Mouse (Mus musculus) neural tube, embryonic 11.5 days (tissue): ENCODE results near the gene Nccrp1. TPM values are rescaled to one million over a fixed set of nuclear protein-coding genes. Genes with fewer than 3 reads are reported as not detected.

ENCODE experiments used
- ATAC-seq: fragments of 200-750 bp; cut with Nextera tagmentation; 2 replicates; pipeline ENCODE4 v1.8.0; 2017; ENCODE audit warnings: moderate number of reproducible peaks, mild to moderate bottlenecking, moderate TSS enrichment, moderate library complexity; ENCODE audit not compliant: insufficient read depth, low FRiP score, low TSS enrichment
- DNase-seq: peaks from one replicate; pipeline ENCODE4 v3.0.0-alpha.2; 2015; ENCODE audit warnings: low spot score
- H3K27ac ChIP-seq: fragments of 300-500 bp; sonication (generic); 2 replicates; pipeline ENCODE4 v1.5.1; 2014; ENCODE audit warnings: low read depth, mild to moderate bottlenecking, low read length
- H3K27me3 ChIP-seq: fragments of 300-500 bp; sonication (generic); 2 replicates; pipeline ENCODE4 v1.6.1; 2014; ENCODE audit warnings: mild to moderate bottlenecking, low read length, mixed read lengths; ENCODE audit not compliant: control insufficient read depth, insufficient read depth
- H3K36me3 ChIP-seq: fragments of 300-500 bp; sonication (generic); 2 replicates; pipeline ENCODE4 v1.6.1; 2014; ENCODE audit warnings: mild to moderate bottlenecking, low read length, moderate library complexity, mixed read lengths; ENCODE audit not compliant: control insufficient read depth, insufficient read depth
- H3K4me1 ChIP-seq: fragments of 300-500 bp; sonication (generic); 2 replicates; pipeline ENCODE4 v1.6.1; 2014; ENCODE audit warnings: low read length, mixed read lengths; ENCODE audit not compliant: control insufficient read depth, insufficient read depth
- H3K4me2 ChIP-seq: fragments of 300-500 bp; sonication (generic); 2 replicates; pipeline ENCODE4 v1.6.1; 2014; ENCODE audit warnings: low read depth, mild to moderate bottlenecking, moderate library complexity
- H3K4me3 ChIP-seq: fragments of 300-500 bp; sonication (generic); 2 replicates; pipeline ENCODE4 v1.5.1; 2014; ENCODE audit warnings: low read depth, low read length
- H3K9ac ChIP-seq: fragments of 300-500 bp; sonication (generic); 2 replicates; pipeline ENCODE4 v1.6.1; 2014; ENCODE audit warnings: mild to moderate bottlenecking, low read length
- H3K9me3 ChIP-seq: fragments of 300-500 bp; sonication (generic); 2 replicates; pipeline ENCODE4 v1.6.1; 2016; ENCODE audit warnings: low read length; ENCODE audit not compliant: control insufficient read depth
- WGBS: fragments of 180-500 bp; shearing (Covaris S2); extraction: QIAGEN DNeasy Blood & Tissue Kit; methylation state at CpG from one replicate; pipeline ENCODE4 v1.1.7; 2014; 5-methylcytosine and 5-hydroxymethylcytosine counted together
- polyA plus RNA-seq: library from polyadenylated mRNA; unstranded; fragments of >200 nt; fragmentation: Nextera tagmentation; extraction: Ambion mirVana; gene quantifications from 2 replicates; pipeline ENCODE4 v1.2.1, GENCODE M21; 2014

Nccrp1 gene
- 0.15 TPM in 1 of 2 replicates, not detected in the other for polyA plus RNA-seq

DNA sequence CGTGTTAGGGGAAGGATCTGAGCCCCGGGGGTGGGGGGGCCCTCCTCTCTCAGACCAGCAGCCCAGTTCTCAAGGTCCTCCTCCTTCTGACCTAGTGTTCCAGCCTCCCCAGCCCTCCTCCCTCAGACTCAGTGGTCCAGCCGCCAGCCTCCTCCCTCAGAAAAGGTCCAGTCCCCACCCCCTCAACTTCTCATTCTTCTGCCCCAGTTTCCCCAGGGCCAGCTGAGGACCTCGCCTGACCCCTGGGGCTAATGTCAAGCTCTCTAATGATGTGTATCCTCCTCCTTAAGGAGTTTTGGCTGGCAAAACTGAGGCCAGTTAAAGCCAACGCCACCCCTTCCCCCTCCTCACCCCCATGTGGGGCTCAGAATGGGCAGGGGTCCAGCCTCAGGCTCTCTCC lies at the start of gene Nccrp1:
Gene Nccrp1, minus strand, starts transcription at position 101 of the 400 bp plus-strand sequence.
- 7% methylated on average over 5 of the region's 5 CpGs for WGBS
- H3K9me3 ChIP-seq, result no peaks in the 10 kb centered on the region
- no peaks in the 10 kb centered on the region for H3K36me3 ChIP-seq
- H3K4me3 ChIP-seq, result peak within 1 kb of the TSS; percentile 24
- peak within 1 kb of the TSS; percentile 47 for H3K4me2 ChIP-seq
- ATAC-seq (no peak), DNase-seq (no peak)
- no peak within 1 kb of the TSS for H3K27ac ChIP-seq
- H3K4me1 ChIP-seq, result peaks cover 3% of the 10 kb centered on the region; the same call in 1 of the 2 replicates
- H3K27me3 ChIP-seq, result peaks cover 27% of the 10 kb centered on the region
- H3K9ac ChIP-seq, result peak within 1 kb of the TSS; percentile 38; the same call in 1 of the 2 replicates

DNA sequence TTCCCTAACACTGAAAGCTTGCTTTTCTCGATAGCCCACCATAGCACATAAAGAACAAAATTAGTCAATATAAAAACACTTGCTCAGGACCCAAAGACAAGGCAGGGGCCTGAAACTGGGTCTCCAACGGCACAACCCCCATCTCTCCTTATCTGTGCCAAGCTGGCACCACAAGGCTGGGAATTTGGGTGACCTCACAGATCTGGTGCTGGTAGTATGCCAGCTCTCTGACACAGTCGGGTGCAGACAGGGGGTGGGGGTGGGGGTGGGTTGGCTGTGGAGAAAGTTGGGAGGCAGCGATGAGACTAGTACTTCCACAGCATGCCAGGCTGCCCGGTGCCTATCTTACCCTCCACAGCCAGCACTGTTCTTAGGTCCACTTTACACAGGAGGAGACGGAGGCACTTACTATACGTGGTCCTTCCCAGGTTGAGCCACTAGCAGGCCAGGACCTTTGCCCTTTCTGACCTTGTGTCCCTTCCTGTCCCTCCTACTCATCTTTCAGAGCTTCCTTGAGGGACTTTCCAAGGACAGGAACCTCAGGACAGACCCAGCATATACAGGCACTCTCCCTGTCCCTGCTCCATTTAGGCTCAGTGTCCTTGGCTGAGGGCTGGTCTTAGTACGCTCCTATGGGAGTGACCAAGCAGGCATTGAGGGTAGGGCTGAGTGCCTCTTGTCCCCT lies 48.8 kb upstream of the Nccrp1 start:
- no peak overlapping the region for H3K4me3 ChIP-seq
- no peaks in the 10 kb centered on the region for H3K9me3 ChIP-seq
- H3K36me3 ChIP-seq, result no peaks in the 10 kb centered on the region; the same call in 1 of the 2 replicates
- no peak for DNase-seq
- H3K4me2 ChIP-seq, result peak overlapping the region; percentile 82
- H3K4me1 ChIP-seq, result peaks cover 23% of the 10 kb centered on the region
- no peaks in the 10 kb centered on the region for H3K27me3 ChIP-seq
- H3K9ac ChIP-seq, result no peak overlapping the region
- no peak overlapping the region for H3K27ac ChIP-seq
- ATAC-seq, result no peak
- WGBS, result 81% methylated on average over 8 of the region's 8 CpGs

DNA sequence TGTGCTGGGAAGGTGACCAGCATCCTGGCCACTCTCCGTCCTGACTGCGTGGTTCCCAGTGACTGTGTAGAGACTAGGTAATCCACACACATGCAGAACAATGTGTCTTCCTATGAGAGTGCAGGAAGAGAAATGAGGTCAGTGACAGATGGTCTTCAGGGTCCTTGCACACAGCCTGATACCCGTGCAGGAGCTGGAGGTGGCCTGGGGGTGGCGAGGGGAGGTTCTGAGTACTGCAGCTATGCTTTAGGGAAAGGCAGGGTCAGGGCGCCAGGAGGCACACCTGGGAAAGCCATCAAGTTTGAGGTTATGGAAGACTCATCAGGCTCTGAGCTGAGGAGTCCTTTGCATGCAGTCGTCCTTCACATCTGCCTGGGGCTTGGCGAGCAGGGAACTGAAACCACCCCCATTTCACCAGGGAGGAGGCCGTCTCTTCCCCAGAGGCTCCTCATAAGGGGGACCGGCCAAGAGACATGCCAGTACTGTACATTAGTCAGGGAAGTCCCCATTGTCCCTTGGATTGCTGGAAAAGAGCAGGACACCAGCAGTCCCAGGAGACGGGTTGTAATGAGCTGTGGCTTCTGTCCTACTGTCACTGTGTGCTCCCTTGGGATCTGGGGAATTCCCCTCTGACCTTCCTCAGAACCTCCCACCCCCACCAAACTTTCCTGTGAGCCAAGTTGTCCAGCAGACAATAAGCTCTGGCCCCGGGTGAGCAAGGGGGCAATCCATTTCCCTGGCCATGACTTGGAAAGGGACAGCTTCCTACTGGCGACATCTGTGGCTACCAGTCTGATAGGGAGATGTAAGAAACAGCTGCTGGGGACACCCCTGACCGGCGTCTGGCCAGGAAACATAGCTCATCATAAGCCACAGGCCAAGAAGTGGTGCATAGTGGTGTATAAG lies 46.4 kb upstream of the Nccrp1 start:
- Histone ChIP-seq H3K4me3 (no peak overlapping the region), H3K36me3 (no peaks in the 10 kb centered on the region; the same call in 1 of the 2 replicates), H3K9me3 (no peaks in the 10 kb centered on the region), H3K27ac (no peak overlapping the region), H3K27me3 (no peaks in the 10 kb centered on the region), H3K9ac (no peak overlapping the region), H3K4me1 (peaks cover 23% of the 10 kb centered on the region), H3K4me2 (no peak overlapping the region)
- WGBS, result 35% methylated on average over 14 of the region's 14 CpGs
- DNase-seq (no peak), ATAC-seq (no peak)

DNA sequence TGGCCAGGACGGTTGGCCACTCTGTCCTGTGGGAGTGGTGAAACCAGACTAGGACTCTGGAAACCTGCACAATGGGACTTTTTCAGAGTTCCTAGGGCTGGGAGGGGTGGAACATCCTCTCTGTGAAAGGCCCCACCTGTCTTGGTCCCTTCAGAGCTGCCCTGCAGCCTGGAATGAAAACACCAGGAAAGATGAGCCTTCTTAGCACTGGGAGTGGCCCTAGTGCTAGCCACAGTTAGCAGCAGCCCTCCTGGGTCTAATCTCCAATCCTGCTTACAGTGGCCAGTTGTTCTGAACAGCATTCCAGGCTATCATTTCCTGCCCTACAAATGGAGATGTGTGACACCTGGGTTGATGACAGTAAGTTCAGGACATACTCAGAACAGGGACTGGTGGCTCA lies 44.8 kb upstream of the Nccrp1 start:
- Histone ChIP-seq H3K9ac (no peak overlapping the region), H3K4me3 (no peak overlapping the region), H3K36me3 (no peaks in the 10 kb centered on the region; the same call in 1 of the 2 replicates), H3K27me3 (no peaks in the 10 kb centered on the region), H3K27ac (no peak overlapping the region), H3K4me1 (peaks cover 26% of the 10 kb centered on the region), H3K9me3 (no peaks in the 10 kb centered on the region), H3K4me2 (no peak overlapping the region)
- ATAC-seq, result no peak
- DNase-seq, result no peak
- 71% methylated on average over 1 of the region's 1 CpGs for WGBS

DNA sequence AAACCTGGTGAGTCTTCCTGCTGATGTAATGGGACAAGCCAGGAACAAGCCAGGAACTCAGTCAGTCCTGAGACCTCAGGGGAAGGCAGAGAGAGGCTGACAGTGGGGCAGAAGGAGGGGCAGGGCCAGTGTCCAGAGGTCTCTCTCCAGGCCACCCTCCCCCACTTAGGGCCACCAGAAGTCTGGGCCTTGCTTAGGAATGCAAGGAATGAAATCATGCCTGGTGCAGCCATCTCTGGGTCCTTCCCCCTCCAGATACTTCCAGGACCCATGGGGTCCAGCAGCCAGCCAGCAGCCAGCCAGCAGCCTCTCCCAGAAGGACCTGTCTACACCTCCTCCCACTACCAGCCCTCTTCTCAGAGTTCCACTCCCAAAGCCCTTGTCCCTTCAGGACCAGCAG lies 40.6 kb upstream of the Nccrp1 start:
- Histone ChIP-seq H3K4me3 (no peak overlapping the region), H3K9ac (no peak overlapping the region; the same call in 1 of the 2 replicates), H3K27me3 (no peaks in the 10 kb centered on the region), H3K27ac (no peak overlapping the region), H3K4me2 (no peak overlapping the region), H3K9me3 (no peaks in the 10 kb centered on the region), H3K36me3 (no peaks in the 10 kb centered on the region), H3K4me1 (peaks cover 8% of the 10 kb centered on the region)
- ATAC-seq (no peak), DNase-seq (no peak)

DNA sequence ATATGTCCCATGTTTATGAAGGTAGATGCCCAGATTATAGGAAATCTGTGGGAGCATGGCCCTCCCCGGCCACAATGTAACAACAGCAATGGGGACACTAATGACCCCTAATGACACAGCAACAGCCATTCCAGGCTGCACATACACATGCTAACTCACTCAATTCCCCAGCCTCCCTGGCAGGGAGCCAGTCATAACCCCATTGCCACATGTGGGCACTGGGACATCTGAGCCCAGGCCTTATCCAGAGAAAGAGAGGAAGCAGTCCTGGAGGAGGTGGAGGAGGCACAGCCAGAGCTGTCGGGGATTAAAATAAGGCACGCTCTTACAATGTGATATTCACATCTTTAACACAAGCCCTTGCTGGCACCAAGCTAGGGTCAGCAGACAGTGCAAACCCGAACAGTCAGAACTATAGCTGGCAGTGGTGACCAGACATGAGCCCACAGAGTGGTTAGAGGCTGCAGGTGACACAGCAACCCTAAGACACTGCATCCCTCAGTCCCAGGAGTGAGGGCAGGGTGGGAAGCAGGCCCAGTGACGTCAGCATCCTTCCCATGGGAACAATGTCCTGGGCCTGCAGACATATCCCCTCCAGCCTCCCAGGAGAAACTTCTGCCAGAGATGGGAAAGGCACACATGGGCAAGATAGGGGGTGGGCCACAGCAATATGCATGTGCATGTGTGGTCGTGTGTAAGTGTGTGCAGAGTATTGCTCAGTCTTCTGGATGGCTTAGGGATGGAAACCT lies 39.8 kb upstream of the Nccrp1 start:
- H3K4me1 ChIP-seq, result peaks cover 8% of the 10 kb centered on the region
- no peaks in the 10 kb centered on the region for H3K9me3 ChIP-seq
- no peak overlapping the region for H3K4me2 ChIP-seq
- no peak overlapping the region for H3K27ac ChIP-seq
- no peak overlapping the region for H3K9ac ChIP-seq
- no peak overlapping the region for H3K4me3 ChIP-seq
- no peaks in the 10 kb centered on the region for H3K27me3 ChIP-seq
- H3K36me3 ChIP-seq, result no peaks in the 10 kb centered on the region
- no peak for ATAC-seq
- DNase-seq, result no peak
- 58% methylated on average over 6 of the region's 6 CpGs for WGBS

DNA sequence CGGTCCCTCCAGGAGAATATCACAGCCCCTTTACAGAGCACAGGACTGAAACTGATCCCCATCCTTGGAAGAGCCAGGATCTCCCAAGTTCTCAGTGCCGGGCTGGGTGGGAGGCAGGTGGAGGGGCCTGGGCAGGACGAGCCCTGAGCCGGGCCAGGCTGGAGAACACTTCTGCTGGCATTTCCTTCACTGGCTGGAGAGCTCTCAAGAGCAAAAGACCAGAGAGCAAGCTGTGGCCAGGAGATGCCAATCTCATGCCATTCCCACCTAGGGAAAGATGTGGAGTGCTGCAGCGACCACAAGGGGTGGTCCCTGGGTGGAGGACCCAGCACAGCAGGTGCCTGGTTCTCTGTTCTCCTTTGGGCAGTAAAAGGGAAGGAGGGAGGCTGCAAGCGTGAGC lies 37.9 kb upstream of the Nccrp1 start:
- Histone ChIP-seq H3K9ac (no peak overlapping the region), H3K9me3 (no peaks in the 10 kb centered on the region), H3K36me3 (no peaks in the 10 kb centered on the region), H3K4me3 (no peak overlapping the region), H3K27ac (no peak overlapping the region), H3K27me3 (no peaks in the 10 kb centered on the region), H3K4me1 (peaks cover 8% of the 10 kb centered on the region), H3K4me2 (no peak overlapping the region)
- DNase-seq, result no peak
- ATAC-seq, result no peak
- WGBS, result 81% methylated on average over 6 of the region's 6 CpGs

DNA sequence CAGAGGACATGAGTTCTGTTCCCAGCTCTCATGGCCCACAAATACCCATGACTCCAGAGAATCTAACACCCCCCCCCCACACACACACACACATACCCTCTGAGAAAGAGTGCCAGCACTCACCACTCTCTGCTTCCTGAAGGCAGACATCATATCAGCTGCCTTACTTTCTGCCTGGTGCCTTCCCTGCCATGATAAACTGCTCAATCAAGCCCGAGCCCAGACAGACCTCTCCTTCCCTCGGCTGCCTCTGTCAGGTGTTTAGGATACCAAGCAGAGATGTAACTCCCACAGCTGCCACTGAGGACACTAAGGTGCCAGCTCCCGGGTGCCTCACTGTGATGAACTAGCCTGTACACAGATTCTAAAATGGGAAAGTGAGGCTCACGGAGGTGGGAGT lies 37.4 kb upstream of the Nccrp1 start:
- 78% methylated on average over 4 of the region's 4 CpGs for WGBS
- H3K9ac ChIP-seq, result no peak overlapping the region
- no peaks in the 10 kb centered on the region for H3K9me3 ChIP-seq
- H3K4me1 ChIP-seq, result peaks cover 8% of the 10 kb centered on the region
- H3K36me3 ChIP-seq, result no peaks in the 10 kb centered on the region
- ATAC-seq (no peak), DNase-seq (no peak)
- H3K27me3 ChIP-seq, result no peaks in the 10 kb centered on the region
- no peak overlapping the region for H3K4me2 ChIP-seq
- no peak overlapping the region for H3K4me3 ChIP-seq
- no peak overlapping the region for H3K27ac ChIP-seq
